Mouse (Mus musculus): ENCODE results near the gene Pus3. TPM values are rescaled to one million over a fixed set of nuclear protein-coding genes. Genes with fewer than 3 reads are reported as not detected.

Gene Pus3
- polyA plus RNA-seq, 1 experiment from 2014 or later: 7.9 TPM

- H3K9ac ChIP-seq (ENCODE audit: low read length): no peak overlapping the region
- no peak overlapping the region for H3K4me2 ChIP-seq (replicated peaks; ENCODE audit: low read depth)
- WGBS: 53% methylated on average over 9 of the region's 9 CpGs
- no peak overlapping the region for H3K4me3 ChIP-seq (ENCODE audit: low read depth, low read length)
- no peaks in the 10 kb centered on the region for H3K9me3 ChIP-seq (ENCODE audit: control insufficient read depth, low read length)
- H3K36me3 ChIP-seq (ENCODE audit: control insufficient read depth, insufficient read depth, low read length): no peaks in the 10 kb centered on the region
- peak; percentile 73 for ATAC-seq (ENCODE audit: low FRiP score, low TSS enrichment)
- no peak for TF ChIP-seq CTCF (IDR thresholded peaks at IDR 0.05; ENCODE audit: low read depth)
- TF ChIP-seq EP300 (optimal IDR thresholded peaks at IDR 0.05): no peak
- no peaks in the 10 kb centered on the region for H3K4me1 ChIP-seq (replicated peaks; ENCODE audit: control insufficient read depth, insufficient read depth)
- H3K27ac ChIP-seq (replicated peaks): no peak overlapping the region
- H3K27me3 ChIP-seq (ENCODE audit: control insufficient read depth, insufficient read depth, low read length): no peaks in the 10 kb centered on the region
- no peak for DNase-seq (ENCODE audit: low spot score)
Measured at GRCm38 (mm10) chr9:35548455-35548854, 9.9 kb upstream of the Pus3 start.

- DNase-seq (ENCODE audit: low spot score) (no peak), ATAC-seq (ENCODE audit: low FRiP score, low TSS enrichment) (no peak)
- 56% methylated on average over 12 of the region's 12 CpGs for WGBS
Measured at GRCm38 (mm10) chr9:35556494-35557102, 1.8 kb upstream of the Pus3 start.

GRCm38 (mm10) chr9:35559009-35559890 is 855 bp downstream of the Pus3 start:
- WGBS: 1% methylated on average over 31 of the region's 31 CpGs
- H3K9ac ChIP-seq (ENCODE audit: low read length): peak overlapping the region; percentile 61
- peak overlapping the region; percentile 97 for H3K4me2 ChIP-seq (replicated peaks; ENCODE audit: low read depth)
- H3K4me1 ChIP-seq (replicated peaks; ENCODE audit: control insufficient read depth, insufficient read depth): no peaks in the 10 kb centered on the region; the same call in 1 of the 2 replicates
- H3K9me3 ChIP-seq (ENCODE audit: control insufficient read depth, low read length): no peaks in the 10 kb centered on the region
- H3K27ac ChIP-seq (replicated peaks): 0 out of 2 replicates have a peak overlapping the region, but pooled peaks have one; percentile 26
- H3K36me3 ChIP-seq (ENCODE audit: control insufficient read depth, insufficient read depth, low read length): no peaks in the 10 kb centered on the region
- peak overlapping the region; percentile 61 for H3K4me3 ChIP-seq (ENCODE audit: low read depth, low read length)
- ATAC-seq (ENCODE audit: low FRiP score, low TSS enrichment) (peak; percentile 88), DNase-seq (ENCODE audit: low spot score) (peak; percentile 76)
- no peaks in the 10 kb centered on the region; the same call in 1 of the 2 replicates for H3K27me3 ChIP-seq (ENCODE audit: control insufficient read depth, insufficient read depth, low read length)
- TF ChIP-seq CTCF (IDR thresholded peaks at IDR 0.05; ENCODE audit: low read depth) (no peak), EP300 (optimal IDR thresholded peaks at IDR 0.05) (no peak)

More at GRCm38 (mm10) chr9:35556494-35557102, 1.8 kb upstream of the Pus3 start:
- Histone ChIP-seq H3K27ac (replicated peaks) (no peak overlapping the region), H3K9ac (ENCODE audit: low read length) (no peak overlapping the region), H3K27me3 (ENCODE audit: control insufficient read depth, insufficient read depth, low read length) (no peaks in the 10 kb centered on the region; the same call in 1 of the 2 replicates), H3K36me3 (ENCODE audit: control insufficient read depth, insufficient read depth, low read length) (no peaks in the 10 kb centered on the region), H3K4me2 (replicated peaks; ENCODE audit: low read depth) (no peak overlapping the region), H3K9me3 (ENCODE audit: control insufficient read depth, low read length) (no peaks in the 10 kb centered on the region), H3K4me3 (ENCODE audit: low read depth, low read length) (no peak overlapping the region), H3K4me1 (replicated peaks; ENCODE audit: control insufficient read depth, insufficient read depth) (no peaks in the 10 kb centered on the region; the same call in 1 of the 2 replicates)
- TF ChIP-seq EP300 (optimal IDR thresholded peaks at IDR 0.05): no peak
- TF ChIP-seq CTCF (IDR thresholded peaks at IDR 0.05; ENCODE audit: low read depth): no peak

- no peak overlapping the region for H3K27ac ChIP-seq (replicated peaks)
- H3K4me3 ChIP-seq (ENCODE audit: low read depth, low read length): no peak overlapping the region
- H3K9ac ChIP-seq (ENCODE audit: low read length): no peak overlapping the region
- no peaks in the 10 kb centered on the region for H3K36me3 ChIP-seq (ENCODE audit: control insufficient read depth, insufficient read depth, low read length)
- no peaks in the 10 kb centered on the region; the same call in 1 of the 2 replicates for H3K4me1 ChIP-seq (replicated peaks; ENCODE audit: control insufficient read depth, insufficient read depth)
- TF ChIP-seq EP300 (optimal IDR thresholded peaks at IDR 0.05) (no peak), CTCF (IDR thresholded peaks at IDR 0.05; ENCODE audit: low read depth) (no peak)
- H3K4me2 ChIP-seq (replicated peaks; ENCODE audit: low read depth): no peak overlapping the region
- no peaks in the 10 kb centered on the region; the same call in 1 of the 2 replicates for H3K27me3 ChIP-seq (ENCODE audit: control insufficient read depth, insufficient read depth, low read length)
- DNase-seq (ENCODE audit: low spot score): no peak
- H3K9me3 ChIP-seq (ENCODE audit: control insufficient read depth, low read length): no peaks in the 10 kb centered on the region
- no peak for ATAC-seq (ENCODE audit: low FRiP score, low TSS enrichment)
- whole genome bisulfite sequencing: 94% methylated on average over 11 of the region's 11 CpGs
Measured at GRCm38 (mm10) chr9:35561076-35561475, 2.7 kb downstream of the Pus3 start.

GRCm38 (mm10) chr9:35561583-35561982 is 3.2 kb downstream of the Pus3 start:
- no peak overlapping the region for H3K4me2 ChIP-seq (replicated peaks; ENCODE audit: low read depth)
- no peaks in the 10 kb centered on the region for H3K36me3 ChIP-seq (ENCODE audit: control insufficient read depth, insufficient read depth, low read length)
- H3K27ac ChIP-seq (replicated peaks): no peak overlapping the region
- DNase-seq (ENCODE audit: low spot score): no peak
- no peaks in the 10 kb centered on the region; the same call in 1 of the 2 replicates for H3K27me3 ChIP-seq (ENCODE audit: control insufficient read depth, insufficient read depth, low read length)
- WGBS: 83% methylated on average over 6 of the region's 6 CpGs
- no peak for ATAC-seq (ENCODE audit: low FRiP score, low TSS enrichment)
- TF ChIP-seq CTCF (IDR thresholded peaks at IDR 0.05; ENCODE audit: low read depth) (no peak), EP300 (optimal IDR thresholded peaks at IDR 0.05) (no peak)
- H3K9me3 ChIP-seq (ENCODE audit: control insufficient read depth, low read length): no peaks in the 10 kb centered on the region
- H3K9ac ChIP-seq (ENCODE audit: low read length): no peak overlapping the region
- H3K4me3 ChIP-seq (ENCODE audit: low read depth, low read length): no peak overlapping the region
- H3K4me1 ChIP-seq (replicated peaks; ENCODE audit: control insufficient read depth, insufficient read depth): no peaks in the 10 kb centered on the region; the same call in 1 of the 2 replicates
